8 mouse cellular contexts compared by ENCODE assay signal in genomic region chr11:82780983-82781903, GRCm38 (mm10). TPM values are rescaled to one million over a fixed set of nuclear protein-coding genes. Genes with fewer than 3 reads are reported as not detected.
DNase-seq lines count a peak whose midpoint lies in the region; ATAC-seq lines count a peak whose summit lies in the region.

Gene Lig3 (plus strand): TSS chr11:82781108.

- DNase-seq in ES-CJ7 (ENCODE audit: low read depth, low spot score): peak; percentile 94
- peak; percentile 94 for DNase-seq in cerebellum, adult 11 months
- DNase-seq in forebrain, embryonic 14.5 days (ENCODE audit: low spot score): peak; percentile 98
- DNase-seq in heart, postnatal 14 days: peak; percentile 95
- peak; percentile 95 for DNase-seq in layer of hippocampus, adult 11-12 months (ENCODE audit: low spot score)
- DNase-seq in lung, adult 18-20 months: peak; percentile 95
- DNase-seq in testis, postnatal 14 days (ENCODE audit: low spot score): peak; percentile 94

- peaks cover 10% of the 10 kb centered on the region for H3K4me1 ChIP-seq in forebrain, embryonic 14.5 days (ENCODE audit: control insufficient read depth, insufficient read depth, low read length)
- peaks cover 21% of the 10 kb centered on the region for H3K4me1 ChIP-seq in neural tube, embryonic 15.5 days

- peak within 1 kb of the TSS; percentile 93 for H3K9ac ChIP-seq in forebrain, embryonic 14.5 days (ENCODE audit: low read length)
- H3K9ac ChIP-seq in neural tube, embryonic 15.5 days (replicated peaks): peak within 1 kb of the TSS; percentile 96

- peak within 1 kb of the TSS; percentile 96 for H3K27ac ChIP-seq in forebrain, embryonic 14.5 days (ENCODE audit: low read depth, low read length)
- peak within 1 kb of the TSS; percentile 99 for H3K27ac ChIP-seq in neural tube, embryonic 15.5 days (replicated peaks)

- peak within 1 kb of the TSS; percentile 68 for H3K4me2 ChIP-seq in forebrain, embryonic 14.5 days (ENCODE audit: low read length)
- H3K4me2 ChIP-seq in neural tube, embryonic 15.5 days: peak within 1 kb of the TSS; percentile 71

- H3K4me3 ChIP-seq in forebrain, embryonic 14.5 days (ENCODE audit: low read depth, low read length): peak within 1 kb of the TSS; percentile 92
- H3K4me3 ChIP-seq in neural tube, embryonic 15.5 days (replicated peaks): peak within 1 kb of the TSS; percentile 95

- under 1% methylated on average over 60 of the region's 90 CpGs for WGBS in forebrain, embryonic 14.5 days
- under 1% methylated on average over 74 of the region's 90 CpGs for WGBS in neural tube, embryonic 15.5 days

- peak; percentile 96 for ATAC-seq in forebrain, embryonic 14.5 days
- ATAC-seq in neural tube, embryonic 15.5 days (ENCODE audit: low FRiP score): peak; percentile 95

- intact Hi-C loops in heart, postnatal 14 days (cut with DNase I): loop anchor here (2.0 kb wide), 1 partner anchor 16 kb away; the partner anchor contains the start of genes Cct6b and Zfp830

- H3K9me3 ChIP-seq in forebrain, embryonic 14.5 days (replicated peaks; ENCODE audit: control insufficient read depth, low read length): no peaks in the 10 kb centered on the region
- H3K9me3 ChIP-seq in neural tube, embryonic 15.5 days (replicated peaks): no peaks in the 10 kb centered on the region

- peaks cover 30% of the 10 kb centered on the region for H3K36me3 ChIP-seq in forebrain, embryonic 14.5 days (ENCODE audit: control insufficient read depth, insufficient read depth, low read length)
- peaks cover 17% of the 10 kb centered on the region for H3K36me3 ChIP-seq in neural tube, embryonic 15.5 days

- no peaks in the 10 kb centered on the region for H3K27me3 ChIP-seq in forebrain, embryonic 14.5 days (replicated peaks; ENCODE audit: control insufficient read depth, insufficient read depth, low read length)
- no peaks in the 10 kb centered on the region for H3K27me3 ChIP-seq in neural tube, embryonic 15.5 days (replicated peaks)

RNA-seq across cellular contexts. Expression of gene Lig3, which starts in this region (rescaled TPM):
- 32.4 and 36.2 TPM in 2 replicates for polyA plus RNA-seq in forebrain, embryonic 14.5 days (2014; fragmentation: Nextera tagmentation; extraction: Ambion mirVana)
- total RNA-seq in heart, postnatal 14 days (2021): 10 to 100 TPM; 20.6 to 21.9 TPM
- polyA plus RNA-seq in neural tube, embryonic 15.5 days (2015; fragmentation: Nextera tagmentation; extraction: Ambion mirVana): 19.0 and 19.7 TPM in 2 replicates

Comparison
In these comparisons a context has a peak if more than half of its experiments do, and no peak if none do; other contexts are left out.
1. Peak in every context shown above with its lines: DNase-seq, ATAC-seq, H3K4me3 ChIP-seq and H3K27ac ChIP-seq.